Mouse (Mus musculus) liver, adult 2 months (tissue): ENCODE results near the gene Mdga2. TPM values are rescaled to one million over a fixed set of nuclear protein-coding genes. Genes with fewer than 3 reads are reported as not detected.

Experiments
- DNase-seq: peaks from one replicate; pipeline ENCODE4 v3.0.0-alpha.2; 2011; ENCODE audit warnings: low read depth, low spot score; ENCODE audit errors: extremely low read depth
- H3K27ac ChIP-seq: fragments of 200-500 bp; replicated peaks from 2 replicates; pipeline ENCODE4 v1.5.1; 2012; ENCODE audit warnings: low read depth, mild to moderate bottlenecking, control low read depth, inconsistent platforms, low read length; ENCODE audit not compliant: insufficient read depth
- H3K27me3 ChIP-seq: fragments of 200-500 bp; 2 replicates; pipeline ENCODE4 v1.6.1; 2012; ENCODE audit warnings: mild to moderate bottlenecking, moderate library complexity, low read length, inconsistent platforms; ENCODE audit not compliant: control insufficient read depth, insufficient read depth
- H3K36me3 ChIP-seq: fragments of 200-500 bp; 2 replicates; pipeline ENCODE4 v1.6.1; 2012; ENCODE audit warnings: low read length, inconsistent platforms; ENCODE audit not compliant: control insufficient read depth, insufficient read depth
- H3K4me1 ChIP-seq: fragments of 200-500 bp; 2 replicates; pipeline ENCODE4 v1.6.1; 2011; ENCODE audit warnings: low read length; ENCODE audit not compliant: control insufficient read depth, insufficient read depth
- H3K4me3 ChIP-seq: fragments of 200-500 bp; 2 replicates; pipeline ENCODE4 v1.5.1; 2011; ENCODE audit warnings: low read depth, mild to moderate bottlenecking, control low read depth, low read length, moderate library complexity; ENCODE audit not compliant: insufficient read depth
- H3K79me2 ChIP-seq: fragments of 200-500 bp; 2 replicates; pipeline ENCODE4 v1.6.1; 2012; ENCODE audit warnings: inconsistent platforms, mild to moderate bottlenecking, low read length, moderate library complexity; ENCODE audit not compliant: control insufficient read depth, insufficient read depth
- H3K9ac ChIP-seq: fragments of 200-500 bp; 2 replicates; pipeline ENCODE4 v1.6.1; 2012; ENCODE audit warnings: low read depth, mild to moderate bottlenecking, control low read depth, inconsistent platforms, low read length
- CTCF ChIP-seq: fragments of 200-500 bp; IDR thresholded peaks from 2 replicates; pipeline ENCODE4 v1.5.1; 2011; ENCODE audit warnings: low read depth, low read length, control low read depth
- POLR2A ChIP-seq: fragments of 200-500 bp; IDR thresholded peaks from 2 replicates; pipeline ENCODE4 v1.6.1; 2011; ENCODE audit warnings: low read length, control low read depth; ENCODE audit not compliant: insufficient read depth; ENCODE audit errors: extremely low read depth
- WGBS: fragments of 180-500 bp; shearing (Covaris S2); methylation state at CpG from one replicate; pipeline ENCODE4 v1.1.7; 2018; 5-methylcytosine and 5-hydroxymethylcytosine counted together
- polyA plus RNA-seq: library from polyadenylated mRNA; depleted of rRNA; stranded (reverse); fragments of >200 nt; gene quantifications from 2 replicates; pipeline ENCODE4 v1.2.3, GENCODE M21; 2012
- total RNA-seq: library from RNA; depleted of rRNA; stranded (reverse); fragments of >200 nt; gene quantifications from 2 replicates; pipeline ENCODE4 v1.2.3, GENCODE M21; 2014

Gene Mdga2
- total and polyA plus RNA-seq, 2 experiments, result not detected

- no peak overlapping the region for H3K9ac ChIP-seq
- no peak overlapping the region for H3K27ac ChIP-seq
- WGBS, result 37% methylated on average over 1 of the region's 1 CpGs
- no peak for TF ChIP-seq CTCF
- no peak for TF ChIP-seq POLR2A
- no peak overlapping the region for H3K4me3 ChIP-seq
- no peaks in the 10 kb centered on the region for H3K79me2 ChIP-seq
- DNase-seq, result no peak
- H3K4me1 ChIP-seq, result no peaks in the 10 kb centered on the region
- no peaks in the 10 kb centered on the region for H3K27me3 ChIP-seq
- H3K36me3 ChIP-seq, result no peaks in the 10 kb centered on the region
Measured at GRCm38 (mm10) chr12:66640408-66640807, 581.9 kb downstream of the Mdga2 start.

GRCm38 (mm10) chr12:66619944-66620343 is 602.4 kb downstream of the Mdga2 start:
- Histone ChIP-seq H3K79me2 (no peaks in the 10 kb centered on the region), H3K9ac (no peak overlapping the region), H3K36me3 (no peaks in the 10 kb centered on the region), H3K4me3 (no peak overlapping the region), H3K27me3 (no peaks in the 10 kb centered on the region), H3K4me1 (no peaks in the 10 kb centered on the region), H3K27ac (no peak overlapping the region)
- 62% methylated on average over 3 of the region's 3 CpGs for WGBS
- DNase-seq, result no peak
- TF ChIP-seq CTCF (no peak), POLR2A (no peak)

- Histone ChIP-seq H3K27me3 (no peaks in the 10 kb centered on the region), H3K9ac (no peak overlapping the region), H3K4me1 (no peaks in the 10 kb centered on the region), H3K27ac (no peak overlapping the region), H3K36me3 (no peaks in the 10 kb centered on the region), H3K4me3 (no peak overlapping the region), H3K79me2 (no peaks in the 10 kb centered on the region)
- no peak for TF ChIP-seq POLR2A
- no peak for TF ChIP-seq CTCF
- DNase-seq, result no peak
- 53% methylated on average over 1 of the region's 1 CpGs for WGBS
Measured at GRCm38 (mm10) chr12:66591617-66592230, 630.6 kb downstream of the Mdga2 start.

DNA sequence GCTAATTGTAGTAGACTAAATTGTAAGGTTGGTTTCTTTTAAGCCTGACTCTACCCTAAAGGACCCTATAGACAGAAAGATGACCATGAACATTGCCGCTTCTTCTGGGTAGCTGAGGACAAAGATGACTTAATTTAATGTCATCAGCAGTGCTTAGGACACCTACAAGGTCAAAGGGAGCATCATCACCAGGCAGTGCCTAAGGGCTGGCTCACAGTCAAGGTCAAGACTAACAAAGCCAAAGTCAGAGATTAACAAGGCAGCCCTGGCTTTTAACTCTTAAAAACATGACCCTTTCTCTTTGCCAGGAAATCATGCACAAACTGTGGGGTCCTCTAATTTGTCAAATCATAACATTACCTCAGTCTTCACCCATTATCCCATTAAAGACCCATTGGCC is 657.0 kb downstream of the Mdga2 start:
- no peaks in the 10 kb centered on the region for H3K27me3 ChIP-seq
- no peak for TF ChIP-seq CTCF
- no peak for TF ChIP-seq POLR2A
- H3K36me3 ChIP-seq, result no peaks in the 10 kb centered on the region
- DNase-seq, result no peak
- H3K79me2 ChIP-seq, result no peaks in the 10 kb centered on the region
- H3K27ac ChIP-seq, result no peak overlapping the region
- H3K4me1 ChIP-seq, result no peaks in the 10 kb centered on the region
- WGBS, result 85% methylated on average over 1 of the region's 1 CpGs
- H3K4me3 ChIP-seq, result no peak overlapping the region
- H3K9ac ChIP-seq, result no peak overlapping the region

GRCm38 (mm10) chr12:66556846-66557245 is 665.5 kb downstream of the Mdga2 start:
- Histone ChIP-seq H3K4me3 (no peak overlapping the region), H3K9ac (no peak overlapping the region), H3K79me2 (no peaks in the 10 kb centered on the region), H3K27ac (no peak overlapping the region), H3K27me3 (no peaks in the 10 kb centered on the region), H3K4me1 (no peaks in the 10 kb centered on the region), H3K36me3 (no peaks in the 10 kb centered on the region)
- TF ChIP-seq POLR2A (no peak), CTCF (no peak)
- WGBS, result 84% methylated on average over 3 of the region's 3 CpGs
- no peak for DNase-seq

GRCm38 (mm10) chr12:66556178-66556820 is 666.0 kb downstream of the Mdga2 start:
- WGBS, result 80% methylated on average over 2 of the region's 2 CpGs
- Histone ChIP-seq H3K36me3 (no peaks in the 10 kb centered on the region), H3K79me2 (no peaks in the 10 kb centered on the region), H3K27ac (no peak overlapping the region), H3K4me3 (no peak overlapping the region), H3K27me3 (no peaks in the 10 kb centered on the region), H3K4me1 (no peaks in the 10 kb centered on the region), H3K9ac (no peak overlapping the region)
- no peak for TF ChIP-seq CTCF
- no peak for TF ChIP-seq POLR2A
- no peak for DNase-seq
